Mouse (Mus musculus): ENCODE measurements around the gene Cacnb1. TPM values are rescaled to one million over a fixed set of nuclear protein-coding genes. Genes with fewer than 3 reads are reported as not detected.

The Cacnb1 gene
- total and polyA plus RNA-seq, 3 experiments = 2.3 to 4.4 TPM; not detected in 1

DNA sequence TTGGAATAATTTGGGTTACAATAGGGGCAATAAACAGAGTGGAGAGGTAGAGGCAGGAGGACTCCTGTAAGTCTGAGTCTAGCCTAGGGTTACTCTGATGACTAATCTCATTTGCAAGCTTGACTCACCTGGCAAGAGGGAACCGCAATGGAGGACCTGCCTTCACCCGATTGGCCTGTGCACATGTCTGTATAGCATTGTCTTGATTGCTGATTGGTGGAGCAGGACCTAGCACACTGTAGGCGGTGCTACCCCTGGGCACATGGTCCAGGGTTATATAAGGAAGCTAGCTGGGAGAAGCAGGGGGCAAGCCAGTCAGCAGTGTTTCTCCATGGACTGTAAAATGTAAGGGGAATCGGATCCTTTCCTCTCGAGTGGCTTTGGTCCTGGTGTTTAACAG, 35.2 kb upstream of the Cacnb1 start (continued):
- no peak for TF ChIP-seq MAZ (IDR thresholded peaks at IDR 0.05; ENCODE audit: low read depth, low read length)
- TF ChIP-seq ZMIZ1 (IDR thresholded peaks at IDR 0.05; ENCODE audit: low read depth, low read length) = no peak
- TF ChIP-seq MAX (IDR thresholded peaks at IDR 0.05; ENCODE audit: low read length) = peak; percentile 78
- no peak for TF ChIP-seq UBTF (IDR thresholded peaks at IDR 0.05; ENCODE audit: borderline replicate concordance, insufficient read depth, low read depth, low read length)
- peak; percentile 91 for TF ChIP-seq TBP (IDR thresholded peaks at IDR 0.05; ENCODE audit: low read depth, low read length)
- TF ChIP-seq USF2 (IDR thresholded peaks at IDR 0.05; ENCODE audit: borderline replicate concordance in 1 of 2, insufficient read depth in 1 of 2, low read depth in 1 of 2, low read length in 2 of 2) = no peak
- TF ChIP-seq RCOR1 (IDR thresholded peaks at IDR 0.05; ENCODE audit: low read depth, low read length) = no peak
- no peak for TF ChIP-seq ELF1 (IDR thresholded peaks at IDR 0.05; ENCODE audit: low read depth, low read length)
- peak in 1 of 2 experiments; percentile 37; a peak in 1 of 4 replicates for TF ChIP-seq POLR2A (IDR thresholded peaks at IDR 0.05; ENCODE audit: control insufficient read depth in 1 of 2, insufficient read depth in 1 of 2, low read depth in 1 of 2, low read length in 2 of 2, poor library complexity in 1 of 2)

GRCm38 (mm10) chr11:98057466-98057865, 34.6 kb upstream of the Cacnb1 start:
- Histone ChIP-seq H3K27ac (ENCODE audit: control insufficient read depth, low read depth, low read length) (no peak overlapping the region), H3K9me3 (replicated peaks; ENCODE audit: insufficient read depth, low read length) (no peaks in the 10 kb centered on the region), H3K27me3 (ENCODE audit: control insufficient read depth in 1 of 2, insufficient read depth in 2 of 2, low read length in 2 of 2) (no peaks in the 10 kb centered on the region), H3K9ac (ENCODE audit: control insufficient read depth, low read depth, low read length, poor library complexity, severe bottlenecking) (no peak overlapping the region), H3K4me3 (ENCODE audit: control insufficient read depth in 1 of 2, insufficient read depth in 1 of 2, low read depth in 2 of 2, low read length in 2 of 2) (no peak overlapping the region), H3K4me1 (ENCODE audit: control insufficient read depth in 1 of 2, insufficient read depth in 2 of 2, low read length in 2 of 2) (peaks cover 0 to 4% of the 10 kb centered on the region in 2 experiments; a peak in 1 of 4 replicates), H3K36me3 (ENCODE audit: control insufficient read depth in 1 of 2, insufficient read depth in 2 of 2, low read length in 2 of 2) (no peaks in the 10 kb centered on the region), H3K79me2 (ENCODE audit: control insufficient read depth, insufficient read depth, low read length, poor library complexity) (no peaks in the 10 kb centered on the region)
- no peak for DNase-seq (ENCODE audit: low read depth, low spot score)
- TF ChIP-seq USF2 (IDR thresholded peaks at IDR 0.05; ENCODE audit: borderline replicate concordance in 1 of 2, insufficient read depth in 1 of 2, low read depth in 1 of 2, low read length in 2 of 2) (no peak), RAD21 (IDR thresholded peaks at IDR 0.05; ENCODE audit: low read depth, low read length) (no peak), KAT2A (conservative IDR thresholded peaks at IDR 0.05; ENCODE audit: low read depth, low read length) (no peak), MAFK (IDR thresholded peaks at IDR 0.05; ENCODE audit: borderline replicate concordance, low read depth, low read length) (no peak)

- H3K27me3 ChIP-seq (ENCODE audit: control insufficient read depth in 1 of 2, insufficient read depth in 2 of 2, low read length in 2 of 2) = no peaks in the 10 kb centered on the region
- no peak for DNase-seq (ENCODE audit: low read depth, low spot score)
These were observed 30.4 kb upstream of the Cacnb1 start, which contains the start of gene Stac2 for GRCm38 (mm10) chr11:98052989-98053834. Gene Stac2 (minus strand): TSS chr11:98053462.

More at GRCm38 (mm10) chr11:98052989-98053834, 30.4 kb upstream of the Cacnb1 start, which contains the start of gene Stac2:
- H3K27ac ChIP-seq (ENCODE audit: control insufficient read depth, low read depth, low read length) = no peak within 1 kb of the TSS
- no peak within 1 kb of the TSS for H3K4me3 ChIP-seq (ENCODE audit: control insufficient read depth in 1 of 2, insufficient read depth in 1 of 2, low read depth in 2 of 2, low read length in 2 of 2)
- H3K36me3 ChIP-seq (ENCODE audit: control insufficient read depth in 1 of 2, insufficient read depth in 2 of 2, low read length in 2 of 2) = no peaks in the 10 kb centered on the region
- no peaks in the 10 kb centered on the region for H3K9me3 ChIP-seq (replicated peaks; ENCODE audit: insufficient read depth, low read length)
- H3K9ac ChIP-seq (ENCODE audit: control insufficient read depth, low read depth, low read length, poor library complexity, severe bottlenecking) = no peak within 1 kb of the TSS
- no peaks in the 10 kb centered on the region for H3K79me2 ChIP-seq (ENCODE audit: control insufficient read depth, insufficient read depth, low read length, poor library complexity)
- peaks cover 0 to 2% of the 10 kb centered on the region in 2 experiments; a peak in 1 of 4 replicates for H3K4me1 ChIP-seq (ENCODE audit: control insufficient read depth in 1 of 2, insufficient read depth in 2 of 2, low read length in 2 of 2)
- no peak for TF ChIP-seq ZMIZ1 (IDR thresholded peaks at IDR 0.05; ENCODE audit: low read depth, low read length)
- no peak for TF ChIP-seq RCOR1 (IDR thresholded peaks at IDR 0.05; ENCODE audit: low read depth, low read length)
- TF ChIP-seq NELFE (IDR thresholded peaks at IDR 0.05; ENCODE audit: low read depth, low read length) = no peak
- TF ChIP-seq BHLHE40 (IDR thresholded peaks at IDR 0.05; ENCODE audit: borderline replicate concordance, low read depth, low read length) = no peak
- no peak for TF ChIP-seq KAT2A (conservative IDR thresholded peaks at IDR 0.05; ENCODE audit: low read depth, low read length)
- TF ChIP-seq POLR2AphosphoS2 (IDR thresholded peaks at IDR 0.05; ENCODE audit: low read length) = no peak
- no peak for TF ChIP-seq USF1 (IDR thresholded peaks at IDR 0.05; ENCODE audit: low read depth, low read length)
- no peak for TF ChIP-seq ELF1 (IDR thresholded peaks at IDR 0.05; ENCODE audit: low read depth, low read length)

Data from MEL (cell line).